Mouse (Mus musculus) limb, embryonic 11.5 days (tissue): Measurements from ENCODE around the gene Ap1m2. TPM values are rescaled to one million over a fixed set of nuclear protein-coding genes. Genes with fewer than 3 reads are reported as not detected.

Experiments used
- ATAC-seq: fragments of 200-750 bp; cut with Nextera tagmentation; 2 replicates; pipeline ENCODE4 v1.8.0; 2017; ENCODE audit warnings: low read depth; ENCODE audit not compliant: insufficient number of reproducible peaks, low FRiP score, low TSS enrichment
- DNase-seq: peaks from one replicate; pipeline ENCODE4 v3.0.0-alpha.2; 2015; ENCODE audit warnings: low spot score
- H3K27ac ChIP-seq: fragments of 300-500 bp; sonication (generic); replicated peaks from 2 replicates; pipeline ENCODE4 v1.5.1; 2014; ENCODE audit warnings: low read depth, mild to moderate bottlenecking, low read length
- H3K27me3 ChIP-seq: fragments of 300-500 bp; sonication (generic); 2 replicates; pipeline ENCODE4 v1.6.1; 2014; ENCODE audit warnings: mild to moderate bottlenecking, low read length, mixed read lengths; ENCODE audit not compliant: control insufficient read depth, insufficient read depth
- H3K36me3 ChIP-seq: fragments of 300-500 bp; sonication (generic); 2 replicates; pipeline ENCODE4 v1.6.1; 2014; ENCODE audit warnings: mild to moderate bottlenecking, low read length, moderate library complexity, mixed read lengths; ENCODE audit not compliant: control insufficient read depth, insufficient read depth
- H3K4me1 ChIP-seq: fragments of 300-500 bp; sonication (generic); 2 replicates; pipeline ENCODE4 v1.6.1; 2014; ENCODE audit warnings: low read length, mixed read lengths; ENCODE audit not compliant: control insufficient read depth, insufficient read depth
- H3K4me2 ChIP-seq: fragments of 300-500 bp; sonication (generic); 2 replicates; pipeline ENCODE4 v1.6.1; 2014; ENCODE audit warnings: low read depth, mild to moderate bottlenecking, moderate library complexity; ENCODE audit not compliant: severe bottlenecking
- H3K4me3 ChIP-seq: fragments of 300-500 bp; sonication (generic); 2 replicates; pipeline ENCODE4 v1.5.1; 2014; ENCODE audit warnings: low read depth, low read length
- H3K9ac ChIP-seq: fragments of 300-500 bp; sonication (generic); 2 replicates; pipeline ENCODE4 v1.6.1; 2014; ENCODE audit warnings: mild to moderate bottlenecking, low read length
- H3K9me3 ChIP-seq: fragments of 300-500 bp; sonication (generic); 2 replicates; pipeline ENCODE4 v1.6.1; 2016; ENCODE audit warnings: low read length; ENCODE audit not compliant: control insufficient read depth
- WGBS: fragments of 180-500 bp; shearing (Covaris S2); extraction: QIAGEN DNeasy Blood & Tissue Kit; methylation state at CpG from one replicate; pipeline ENCODE4 v1.1.7; 2014; 5-methylcytosine and 5-hydroxymethylcytosine counted together
- polyA plus RNA-seq: library from polyadenylated mRNA; unstranded; fragments of >200 nt; fragmentation: Nextera tagmentation; extraction: Ambion mirVana; gene quantifications from 2 replicates; pipeline ENCODE4 v1.2.1, GENCODE M21; 2014

Gene Ap1m2
- polyA plus RNA-seq, 1 experiment from 2014 or later: 8.2 TPM

- Histone ChIP-seq H3K36me3 (peaks cover 10% of the 10 kb centered on the region; the same call in 1 of the 2 replicates), H3K27me3 (no peaks in the 10 kb centered on the region)
- WGBS: 75% methylated on average over 15 of the region's 16 CpGs
Observed at GRCm38 (mm10) chr9:21346627-21347365, 34.7 kb upstream of the Ap1m2 start.

GRCm38 (mm10) chr9:21340411-21340810 lies 28.3 kb upstream of the Ap1m2 start:
- Histone ChIP-seq H3K27ac (no peak overlapping the region), H3K9me3 (no peaks in the 10 kb centered on the region), H3K4me3 (no peak overlapping the region), H3K9ac (no peak overlapping the region), H3K4me1 (0 out of 2 replicates have a peak, but pooled peaks cover 3% of the 10 kb centered on the region), H3K27me3 (no peaks in the 10 kb centered on the region), H3K4me2 (no peak overlapping the region), H3K36me3 (peaks cover 2% of the 10 kb centered on the region; the same call in 1 of the 2 replicates)
- DNase-seq (no peak), ATAC-seq (no peak)
- WGBS: 92% methylated on average over 4 of the region's 4 CpGs

More at GRCm38 (mm10) chr9:21346627-21347365, 34.7 kb upstream of the Ap1m2 start:
- Histone ChIP-seq H3K9ac (no peak overlapping the region), H3K9me3 (no peaks in the 10 kb centered on the region), H3K27ac (no peak overlapping the region), H3K4me1 (no peaks in the 10 kb centered on the region), H3K4me2 (no peak overlapping the region), H3K4me3 (no peak overlapping the region)
- DNase-seq (no peak), ATAC-seq (no peak)

GRCm38 (mm10) chr9:21337652-21338051 lies 25.5 kb upstream of the Ap1m2 start:
- WGBS: 15% methylated on average over 20 of the region's 20 CpGs
- Histone ChIP-seq H3K4me1 (peaks cover 8% of the 10 kb centered on the region), H3K4me2 (no peak overlapping the region), H3K36me3 (peaks cover 2% of the 10 kb centered on the region; the same call in 1 of the 2 replicates), H3K9me3 (no peaks in the 10 kb centered on the region), H3K27ac (no peak overlapping the region), H3K9ac (peak overlapping the region; percentile 34; the same call in 1 of the 2 replicates), H3K27me3 (no peaks in the 10 kb centered on the region), H3K4me3 (no peak overlapping the region)
- peak; percentile 58; the same call in 1 of the 2 replicates for ATAC-seq
- peak; percentile 46 for DNase-seq

GRCm38 (mm10) chr9:21336491-21336890 lies 24.4 kb upstream of the Ap1m2 start:
- Histone ChIP-seq H3K27me3 (no peaks in the 10 kb centered on the region), H3K4me1 (peaks cover 9% of the 10 kb centered on the region), H3K9ac (no peak overlapping the region), H3K27ac (no peak overlapping the region), H3K4me3 (no peak overlapping the region), H3K4me2 (no peak overlapping the region), H3K36me3 (no peaks in the 10 kb centered on the region), H3K9me3 (no peaks in the 10 kb centered on the region)
- no peak for DNase-seq
- ATAC-seq: no peak
- WGBS: 89% methylated on average over 8 of the region's 8 CpGs

- peaks cover 9% of the 10 kb centered on the region for H3K4me1 ChIP-seq
- no peak overlapping the region for H3K27ac ChIP-seq
- DNase-seq (no peak), ATAC-seq (no peak)
- no peaks in the 10 kb centered on the region for H3K27me3 ChIP-seq
- H3K4me3 ChIP-seq: no peak overlapping the region
- H3K9ac ChIP-seq: no peak overlapping the region
- H3K36me3 ChIP-seq: no peaks in the 10 kb centered on the region
- H3K4me2 ChIP-seq: no peak overlapping the region
- H3K9me3 ChIP-seq: no peaks in the 10 kb centered on the region
- 74% methylated on average over 4 of the region's 4 CpGs for WGBS
Observed at GRCm38 (mm10) chr9:21335391-21335790, 23.3 kb upstream of the Ap1m2 start.

GRCm38 (mm10) chr9:21334747-21335146 lies 22.6 kb upstream of the Ap1m2 start:
- H3K27ac ChIP-seq: no peak overlapping the region
- peaks cover 9% of the 10 kb centered on the region for H3K4me1 ChIP-seq

GRCm38 (mm10) chr9:21333523-21333922 lies 21.4 kb upstream of the Ap1m2 start:
- Histone ChIP-seq H3K9me3 (no peaks in the 10 kb centered on the region), H3K4me3 (no peak overlapping the region), H3K27ac (no peak overlapping the region), H3K27me3 (no peaks in the 10 kb centered on the region), H3K36me3 (no peaks in the 10 kb centered on the region), H3K9ac (no peak overlapping the region), H3K4me2 (no peak overlapping the region), H3K4me1 (peaks cover 9% of the 10 kb centered on the region)
- ATAC-seq: no peak
- WGBS: 91% methylated on average over 1 of the region's 1 CpGs
- DNase-seq: no peak

More at GRCm38 (mm10) chr9:21334747-21335146, 22.6 kb upstream of the Ap1m2 start:
- no peaks in the 10 kb centered on the region for H3K36me3 ChIP-seq
- H3K9ac ChIP-seq: no peak overlapping the region
- no peaks in the 10 kb centered on the region for H3K9me3 ChIP-seq
- DNase-seq: no peak
- no peak overlapping the region for H3K4me2 ChIP-seq
- no peaks in the 10 kb centered on the region for H3K27me3 ChIP-seq
- no peak overlapping the region for H3K4me3 ChIP-seq
- no peak for ATAC-seq

GRCm38 (mm10) chr9:21332161-21333061 lies 20.3 kb upstream of the Ap1m2 start:
- Histone ChIP-seq H3K4me2 (no peak overlapping the region), H3K27ac (no peak overlapping the region; the same call in 1 of the 2 replicates), H3K4me3 (no peak overlapping the region), H3K9ac (no peak overlapping the region), H3K36me3 (no peaks in the 10 kb centered on the region), H3K27me3 (no peaks in the 10 kb centered on the region), H3K9me3 (no peaks in the 10 kb centered on the region), H3K4me1 (peaks cover 6% of the 10 kb centered on the region)
- DNase-seq (no peak), ATAC-seq (no peak)
- WGBS: 46% methylated on average over 9 of the region's 9 CpGs
